Mouse (Mus musculus): ENCODE measurements around the gene Krt25. TPM values are rescaled to one million over a fixed set of nuclear protein-coding genes. Genes with fewer than 3 reads are reported as not detected.
A peak's percentile ranks its signal among the peaks of the same experiment; 100 is the strongest.

The Krt25 gene
- not detected in 2 replicates for polyA plus RNA-seq (2016; fragmentation: Nextera tagmentation; extraction: Ambion mirVana)

DNA sequence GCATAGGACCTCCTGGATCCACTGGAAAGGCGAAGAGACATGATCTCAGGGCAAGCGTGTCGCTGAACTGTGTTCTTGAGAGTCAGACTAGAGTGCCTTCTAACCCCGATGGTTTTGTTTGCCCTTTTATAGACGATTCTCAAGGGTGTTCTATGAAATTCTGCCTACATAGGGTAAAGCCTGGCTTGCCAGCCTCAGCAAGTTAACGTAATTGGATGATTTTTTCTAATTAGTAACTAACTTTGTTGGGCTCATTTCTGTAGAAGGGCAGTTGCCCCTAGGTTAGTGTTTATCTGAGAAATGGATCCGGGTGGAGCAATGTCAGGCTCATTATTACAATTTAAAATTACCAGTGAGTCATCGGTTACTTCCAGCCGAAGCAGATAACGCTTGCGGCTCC, at the start of gene Krt25:
Gene Krt25 (minus strand): TSS at position 101 of the 400 bp plus-strand sequence.
- Histone ChIP-seq H3K4me1 (no peaks in the 10 kb centered on the region), H3K27ac (no peak within 1 kb of the TSS), H3K4me3 (no peak within 1 kb of the TSS), H3K9me3 (no peaks in the 10 kb centered on the region), H3K27me3 (ENCODE audit: poor library complexity, severe bottlenecking) (no peaks in the 10 kb centered on the region), H3K36me3 (replicated peaks) (no peaks in the 10 kb centered on the region)
- WGBS: 93% methylated on average over 11 of the region's 11 CpGs
- DNase-seq (ENCODE audit: extremely low spot score, low spot score): no peak

DNA sequence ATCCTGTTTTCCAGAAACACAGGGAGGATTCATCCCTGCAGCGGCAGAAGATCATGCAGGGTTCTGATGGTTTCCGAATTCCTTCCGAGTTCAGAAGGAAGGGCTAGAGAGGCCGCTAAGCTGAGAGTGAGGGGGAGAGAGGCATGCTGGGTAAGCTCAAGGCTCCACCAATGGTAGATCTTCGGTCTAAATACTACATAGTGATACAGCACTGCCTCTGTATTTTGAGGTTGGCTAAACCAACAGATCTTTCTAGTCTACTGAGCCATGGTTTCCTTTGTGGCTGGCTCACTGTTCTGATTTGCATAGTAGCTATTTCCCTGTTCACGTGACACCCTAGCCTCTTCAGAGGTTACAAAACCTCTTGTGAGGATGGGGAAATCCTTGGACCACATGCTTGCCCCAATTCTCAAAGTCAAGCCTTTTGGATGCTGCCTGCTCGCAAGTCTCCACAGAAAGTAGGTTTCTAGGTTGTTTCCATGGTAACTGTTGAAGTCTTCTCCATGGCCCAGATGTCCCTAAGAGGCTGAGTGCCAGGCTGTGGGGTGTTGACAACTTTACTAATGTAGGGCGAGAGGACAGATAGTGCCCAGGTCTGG, 47.2 kb upstream of the Krt25 start:
- Histone ChIP-seq H3K36me3 (replicated peaks) (no peaks in the 10 kb centered on the region), H3K4me3 (no peak overlapping the region), H3K4me1 (no peaks in the 10 kb centered on the region), H3K9me3 (no peaks in the 10 kb centered on the region), H3K27me3 (ENCODE audit: poor library complexity, severe bottlenecking) (no peaks in the 10 kb centered on the region), H3K27ac (no peak overlapping the region)
- WGBS: 86% methylated on average over 8 of the region's 8 CpGs
- no peak for DNase-seq (ENCODE audit: extremely low spot score, low spot score)

- Histone ChIP-seq H3K27me3 (ENCODE audit: poor library complexity, severe bottlenecking) (no peaks in the 10 kb centered on the region), H3K4me1 (no peaks in the 10 kb centered on the region), H3K4me3 (no peak overlapping the region), H3K27ac (no peak overlapping the region), H3K36me3 (replicated peaks) (no peaks in the 10 kb centered on the region), H3K9me3 (no peaks in the 10 kb centered on the region)
- WGBS: 35% methylated on average over 3 of the region's 3 CpGs
- DNase-seq (ENCODE audit: extremely low spot score, low spot score): no peak
Measured at GRCm38 (mm10) chr11:99369229-99369628, 46.5 kb upstream of the Krt25 start.

- no peaks in the 10 kb centered on the region for H3K36me3 ChIP-seq (replicated peaks)
- no peak for DNase-seq (ENCODE audit: extremely low spot score, low spot score)
- H3K4me1 ChIP-seq: no peaks in the 10 kb centered on the region
- H3K4me3 ChIP-seq: no peak overlapping the region
- H3K27me3 ChIP-seq (ENCODE audit: poor library complexity, severe bottlenecking): no peaks in the 10 kb centered on the region
- no peaks in the 10 kb centered on the region for H3K9me3 ChIP-seq
- no peak overlapping the region for H3K27ac ChIP-seq
- 52% methylated on average over 10 of the region's 10 CpGs for WGBS
Measured at GRCm38 (mm10) chr11:99366791-99367190, 44.0 kb upstream of the Krt25 start.

- no peak overlapping the region for H3K4me3 ChIP-seq
- H3K27me3 ChIP-seq (ENCODE audit: poor library complexity, severe bottlenecking): no peaks in the 10 kb centered on the region
- peak; percentile 26 for DNase-seq (ENCODE audit: extremely low spot score, low spot score)
- H3K4me1 ChIP-seq: no peaks in the 10 kb centered on the region
- no peaks in the 10 kb centered on the region for H3K36me3 ChIP-seq (replicated peaks)
- no peaks in the 10 kb centered on the region for H3K9me3 ChIP-seq
- H3K27ac ChIP-seq: no peak overlapping the region
- 27% methylated on average over 9 of the region's 9 CpGs for WGBS
Measured at GRCm38 (mm10) chr11:99364412-99364811, 41.7 kb upstream of the Krt25 start.

DNA sequence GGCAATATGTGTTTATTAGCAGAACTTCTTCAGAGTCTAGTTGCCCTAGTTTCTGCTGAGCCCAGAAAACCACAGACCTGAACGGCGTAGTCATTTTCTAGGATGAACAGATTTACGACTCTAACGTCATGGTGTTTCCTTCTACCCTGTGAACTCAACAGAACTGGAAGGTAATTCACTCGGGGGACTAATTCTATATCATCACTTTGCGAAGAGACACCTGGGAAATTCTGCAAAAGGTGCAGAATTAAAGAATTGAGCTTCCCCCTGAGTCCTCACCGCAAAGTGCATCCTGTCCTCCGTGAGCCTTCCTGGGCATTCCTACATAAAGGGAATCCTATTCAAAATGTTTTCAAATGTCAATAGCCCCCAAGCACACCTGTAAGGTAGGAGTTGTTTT, 38.7 kb upstream of the Krt25 start:
- no peak for DNase-seq (ENCODE audit: extremely low spot score, low spot score)
- Histone ChIP-seq H3K4me3 (no peak overlapping the region), H3K36me3 (replicated peaks) (no peaks in the 10 kb centered on the region), H3K9me3 (no peaks in the 10 kb centered on the region), H3K27ac (no peak overlapping the region), H3K27me3 (ENCODE audit: poor library complexity, severe bottlenecking) (no peaks in the 10 kb centered on the region), H3K4me1 (no peaks in the 10 kb centered on the region)
- 89% methylated on average over 8 of the region's 8 CpGs for WGBS

- Histone ChIP-seq H3K36me3 (replicated peaks) (no peaks in the 10 kb centered on the region), H3K27ac (no peak within 1 kb of the TSS), H3K4me3 (no peak within 1 kb of the TSS), H3K4me1 (no peaks in the 10 kb centered on the region), H3K9me3 (no peaks in the 10 kb centered on the region), H3K27me3 (ENCODE audit: poor library complexity, severe bottlenecking) (no peaks in the 10 kb centered on the region)
- WGBS: 81% methylated on average over 12 of the region's 12 CpGs
- DNase-seq (ENCODE audit: extremely low spot score, low spot score): no peak
Measured at GRCm38 (mm10) chr11:99351004-99351403, 28.3 kb upstream of the Krt25 start, which contains the start of gene Krt27. Krt27 (minus strand) TSS chr11:99351104.

DNA sequence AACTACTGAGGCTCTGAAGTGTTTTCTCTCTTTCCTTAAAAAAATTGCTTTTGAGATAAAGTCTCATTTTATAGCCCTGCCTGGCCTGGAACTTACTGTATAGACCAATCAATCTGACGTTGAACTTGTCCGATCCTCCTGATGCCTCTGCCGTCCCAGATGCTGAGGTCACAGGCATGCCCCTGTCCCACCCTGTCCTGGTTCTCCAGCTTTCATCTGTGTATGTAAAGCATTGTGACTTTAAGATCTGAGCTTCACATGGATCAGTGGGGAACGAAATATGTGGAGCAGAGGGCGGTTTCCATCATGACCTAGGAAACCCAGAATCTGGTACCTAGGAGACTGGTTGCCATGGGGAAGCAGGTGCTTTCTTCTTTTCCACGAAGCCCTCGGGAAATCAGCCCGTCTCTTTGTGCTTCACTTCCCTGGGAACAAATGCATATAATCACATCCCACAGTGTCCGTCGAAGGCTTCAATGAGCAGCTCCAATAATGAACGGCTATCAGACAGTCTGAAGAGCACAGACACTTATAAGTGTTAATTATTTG, 16.6 kb upstream of the Krt25 start:
- H3K9me3 ChIP-seq: no peaks in the 10 kb centered on the region
- H3K4me3 ChIP-seq: no peak overlapping the region
- no peak overlapping the region for H3K27ac ChIP-seq
- WGBS: 71% methylated on average over 11 of the region's 11 CpGs
- no peaks in the 10 kb centered on the region for H3K36me3 ChIP-seq (replicated peaks)
- DNase-seq (ENCODE audit: extremely low spot score, low spot score): no peak
- H3K4me1 ChIP-seq: peaks cover 6% of the 10 kb centered on the region; the same call in 1 of the 2 replicates
- no peaks in the 10 kb centered on the region for H3K27me3 ChIP-seq (ENCODE audit: poor library complexity, severe bottlenecking)

- peaks cover 6% of the 10 kb centered on the region; the same call in 1 of the 2 replicates for H3K4me1 ChIP-seq
- no peak within 1 kb of the TSS for H3K4me3 ChIP-seq
- no peaks in the 10 kb centered on the region for H3K9me3 ChIP-seq
- H3K36me3 ChIP-seq (replicated peaks): no peaks in the 10 kb centered on the region
- DNase-seq (ENCODE audit: extremely low spot score, low spot score): no peak
- WGBS: 93% methylated on average over 11 of the region's 11 CpGs
- H3K27ac ChIP-seq: no peak within 1 kb of the TSS
- H3K27me3 ChIP-seq (ENCODE audit: poor library complexity, severe bottlenecking): no peaks in the 10 kb centered on the region
Measured at GRCm38 (mm10) chr11:99337866-99338265, 15.1 kb upstream of the Krt25 start, which contains the start of gene Krt26. Krt26 (minus strand) TSS chr11:99337966.

- no peaks in the 10 kb centered on the region for H3K27me3 ChIP-seq (ENCODE audit: poor library complexity, severe bottlenecking)
- no peaks in the 10 kb centered on the region for H3K4me1 ChIP-seq
- no peak overlapping the region for H3K27ac ChIP-seq
- no peak for DNase-seq (ENCODE audit: extremely low spot score, low spot score)
- no peaks in the 10 kb centered on the region for H3K9me3 ChIP-seq
- no peak overlapping the region for H3K4me3 ChIP-seq
- 82% methylated on average over 13 of the region's 13 CpGs for WGBS
- H3K36me3 ChIP-seq (replicated peaks): no peaks in the 10 kb centered on the region
Measured at GRCm38 (mm10) chr11:99333426-99333825, 10.7 kb upstream of the Krt25 start.

DNA sequence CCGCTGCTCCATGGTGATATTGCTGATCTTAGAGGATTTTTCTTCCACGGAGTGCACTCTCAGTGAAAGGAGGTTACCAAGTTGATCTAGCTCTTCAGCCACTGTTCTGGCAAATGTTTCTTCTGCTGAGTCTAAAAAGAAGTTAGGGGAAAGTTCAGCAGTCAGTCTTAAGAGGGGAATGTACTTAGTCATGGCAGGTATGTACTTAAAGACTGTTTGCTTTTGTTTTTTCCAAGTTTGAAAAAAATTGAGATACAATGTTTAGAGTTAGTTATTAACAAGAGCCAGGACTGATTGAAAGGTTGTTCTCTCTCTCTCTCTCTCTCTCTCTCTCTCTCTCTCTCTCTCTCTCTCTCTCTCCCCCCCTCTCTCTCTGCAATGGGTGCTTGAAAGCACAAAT, 6.9 kb upstream of the Krt25 start:
- Histone ChIP-seq H3K27me3 (ENCODE audit: poor library complexity, severe bottlenecking) (no peaks in the 10 kb centered on the region), H3K4me3 (no peak overlapping the region), H3K27ac (no peak overlapping the region), H3K4me1 (no peaks in the 10 kb centered on the region), H3K9me3 (no peaks in the 10 kb centered on the region), H3K36me3 (replicated peaks) (no peaks in the 10 kb centered on the region)
- 70% methylated on average over 2 of the region's 2 CpGs for WGBS
- DNase-seq (ENCODE audit: extremely low spot score, low spot score): no peak

GRCm38 (mm10) chr11:99321094-99321493, 1.7 kb downstream of the Krt25 start:
- Histone ChIP-seq H3K4me3 (no peak overlapping the region), H3K36me3 (replicated peaks) (no peaks in the 10 kb centered on the region), H3K27me3 (ENCODE audit: poor library complexity, severe bottlenecking) (no peaks in the 10 kb centered on the region), H3K9me3 (no peaks in the 10 kb centered on the region), H3K27ac (no peak overlapping the region), H3K4me1 (no peaks in the 10 kb centered on the region)
- WGBS: 92% methylated on average over 14 of the region's 14 CpGs
- DNase-seq (ENCODE audit: extremely low spot score, low spot score): no peak

DNA sequence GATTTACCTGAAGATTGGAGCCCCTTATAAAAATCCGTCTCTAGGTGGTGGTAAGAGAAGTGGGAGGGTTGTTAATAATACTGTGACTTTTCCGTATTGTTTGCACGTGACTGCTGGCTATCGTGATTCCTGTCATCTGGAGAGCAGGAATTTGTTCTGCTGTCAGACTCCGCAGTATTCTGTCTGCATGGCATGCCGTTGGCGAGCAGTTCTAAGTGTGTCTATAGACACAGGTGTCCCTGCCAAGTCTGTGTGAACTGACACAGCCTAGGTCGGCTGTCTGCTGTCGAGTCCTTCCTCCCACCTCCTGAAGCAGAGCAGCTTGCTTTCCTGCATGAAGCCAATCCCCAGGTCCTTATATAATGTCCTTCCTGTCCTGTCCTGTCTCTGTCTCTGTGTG, 3.6 kb downstream of the Krt25 start:
- 88% methylated on average over 9 of the region's 9 CpGs for WGBS
- DNase-seq (ENCODE audit: extremely low spot score, low spot score): no peak
- no peak overlapping the region for H3K27ac ChIP-seq
- no peaks in the 10 kb centered on the region for H3K4me1 ChIP-seq
- H3K36me3 ChIP-seq (replicated peaks): no peaks in the 10 kb centered on the region
- H3K27me3 ChIP-seq (ENCODE audit: poor library complexity, severe bottlenecking): no peaks in the 10 kb centered on the region
- no peaks in the 10 kb centered on the region for H3K9me3 ChIP-seq
- H3K4me3 ChIP-seq: no peak overlapping the region

Data from forebrain, embryonic 10.5 days (tissue).